Mouse (Mus musculus) hindbrain, embryonic 14.5 days (tissue): ENCODE measurements around the gene Gfy. TPM values are rescaled to one million over a fixed set of nuclear protein-coding genes. Genes with fewer than 3 reads are reported as not detected.

Experiments used
- ATAC-seq: fragments of 200-750 bp; cut with Nextera tagmentation; 2 replicates; pipeline ENCODE4 v1.8.0; 2017; ENCODE audit warnings: moderate number of reproducible peaks, mild to moderate bottlenecking, moderate TSS enrichment, moderate library complexity; ENCODE audit not compliant: low FRiP score
- DNase-seq: peaks from one replicate; pipeline ENCODE4 v3.0.0-alpha.2; 2015; ENCODE audit warnings: low spot score
- H3K27ac ChIP-seq: fragments of 300-500 bp; sonication (generic); 2 replicates; pipeline ENCODE4 v1.5.1; 2014; ENCODE audit warnings: mild to moderate bottlenecking, moderate library complexity
- H3K27me3 ChIP-seq: fragments of 300-500 bp; sonication (generic); 2 replicates; pipeline ENCODE4 v1.6.1; 2014; ENCODE audit warnings: mild to moderate bottlenecking, low read length, mixed read lengths; ENCODE audit not compliant: control insufficient read depth, insufficient read depth
- H3K36me3 ChIP-seq: fragments of 300-500 bp; sonication (generic); replicated peaks from 2 replicates; pipeline ENCODE4 v1.6.1; 2014; ENCODE audit not compliant: control insufficient read depth, insufficient read depth
- H3K4me1 ChIP-seq: fragments of 300-500 bp; sonication (generic); replicated peaks from 2 replicates; pipeline ENCODE4 v1.6.1; 2014; ENCODE audit warnings: antibody characterized with exemption, low read length, mixed read lengths; ENCODE audit not compliant: control insufficient read depth, insufficient read depth
- H3K4me2 ChIP-seq: fragments of 300-500 bp; sonication (generic); replicated peaks from 2 replicates; pipeline ENCODE4 v1.6.1; 2014; ENCODE audit warnings: mild to moderate bottlenecking, moderate library complexity
- H3K4me3 ChIP-seq: fragments of 300-500 bp; sonication (generic); replicated peaks from 2 replicates; pipeline ENCODE4 v1.5.1; 2014; ENCODE audit warnings: mild to moderate bottlenecking, low read length
- H3K9ac ChIP-seq: fragments of 300-500 bp; sonication (generic); 2 replicates; pipeline ENCODE4 v1.6.1; 2014
- H3K9me3 ChIP-seq: fragments of 300-500 bp; sonication (generic); 2 replicates; pipeline ENCODE4 v1.6.1; 2016; ENCODE audit warnings: low read length; ENCODE audit not compliant: control insufficient read depth
- WGBS: fragments of 180-500 bp; shearing (Covaris S2); extraction: QIAGEN DNeasy Blood & Tissue Kit; methylation state at CpG from one replicate; pipeline ENCODE4 v1.1.7; 2014; 5-methylcytosine and 5-hydroxymethylcytosine counted together
- polyA plus RNA-seq: library from polyadenylated mRNA; unstranded; fragments of >200 nt; fragmentation: Nextera tagmentation; extraction: Ambion mirVana; gene quantifications from 2 replicates; pipeline ENCODE4 v1.2.1, GENCODE M21; 2014

Gfy gene
- polyA plus RNA-seq, 1 experiment from 2014 or later = not detected

DNA sequence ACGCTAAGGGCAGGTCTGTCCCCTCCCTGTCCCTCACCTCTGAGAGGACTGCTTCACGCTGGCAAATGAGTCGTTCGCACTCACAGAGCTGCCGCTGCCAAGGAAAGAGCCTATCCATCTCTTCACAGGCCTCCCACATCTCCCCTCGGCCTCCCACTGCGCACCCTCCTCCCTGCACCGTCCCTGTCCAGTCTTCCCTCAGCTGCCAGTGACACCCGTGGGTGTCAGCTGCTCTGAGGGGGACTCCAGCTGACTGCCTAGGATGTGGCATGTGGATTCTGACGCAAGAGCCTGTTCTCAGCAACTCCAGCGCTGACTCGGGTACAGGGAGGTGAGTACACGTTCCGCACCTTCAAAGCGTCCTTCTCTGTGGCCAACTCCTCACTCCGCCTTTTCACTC lies 10.2 kb upstream of the Gfy start:
- Histone ChIP-seq H3K4me2 (no peak overlapping the region), H3K9me3 (no peaks in the 10 kb centered on the region), H3K9ac (no peak overlapping the region), H3K36me3 (no peaks in the 10 kb centered on the region), H3K4me1 (no peaks in the 10 kb centered on the region), H3K27ac (no peak overlapping the region), H3K27me3 (peaks cover 10% of the 10 kb centered on the region), H3K4me3 (no peak overlapping the region)
- 65% methylated on average over 16 of the region's 16 CpGs for WGBS
- DNase-seq = no peak
- no peak for ATAC-seq

DNA sequence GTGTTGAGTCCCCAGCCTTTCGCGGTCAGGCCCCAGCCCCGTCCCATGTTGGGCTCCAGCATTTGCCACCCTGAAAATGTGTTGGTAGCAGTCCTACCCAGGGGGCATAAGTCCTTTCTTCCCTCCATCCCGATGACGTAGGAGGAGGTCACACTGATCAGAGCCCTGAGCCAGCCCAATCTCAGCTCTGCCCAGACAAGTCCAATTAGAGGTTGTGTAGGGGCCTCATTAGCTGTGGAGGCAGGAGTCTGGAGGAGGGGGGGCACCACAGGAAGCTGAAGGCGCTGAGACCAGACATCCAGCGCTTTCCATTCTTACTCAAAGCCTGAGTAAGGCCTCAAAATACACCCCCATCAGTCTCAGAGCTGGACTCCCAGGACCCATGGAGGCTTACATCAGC lies 6.6 kb upstream of the Gfy start:
- 65% methylated on average over 7 of the region's 7 CpGs for WGBS
- Histone ChIP-seq H3K4me2 (no peak overlapping the region), H3K9ac (no peak overlapping the region), H3K27ac (no peak overlapping the region), H3K27me3 (peaks cover 47% of the 10 kb centered on the region), H3K9me3 (no peaks in the 10 kb centered on the region), H3K4me3 (no peak overlapping the region), H3K4me1 (peaks cover 4% of the 10 kb centered on the region), H3K36me3 (no peaks in the 10 kb centered on the region)
- DNase-seq (no peak), ATAC-seq (no peak)

DNA sequence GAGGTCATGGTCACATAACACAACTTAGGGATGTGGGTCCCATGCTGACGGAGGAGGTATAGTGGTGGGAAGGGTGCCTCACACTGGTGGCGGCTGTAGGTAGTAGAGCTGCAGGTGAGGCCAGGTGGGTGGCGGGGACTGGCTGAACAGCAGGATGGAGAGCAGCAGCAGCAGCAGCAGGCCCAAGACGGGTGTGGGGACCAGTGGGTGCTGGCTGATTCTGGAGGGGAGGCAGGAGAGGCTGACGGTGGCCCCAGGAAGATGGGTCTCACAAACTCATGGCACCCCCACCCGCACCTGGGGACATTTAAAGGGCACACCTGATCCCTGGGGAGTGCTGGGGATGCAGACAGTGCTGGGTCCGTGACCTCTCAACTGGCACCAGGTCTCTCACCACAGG lies 4.3 kb upstream of the Gfy start:
- 66% methylated on average over 6 of the region's 7 CpGs for WGBS
- no peaks in the 10 kb centered on the region for H3K36me3 ChIP-seq
- no peak overlapping the region for H3K27ac ChIP-seq
- peaks cover 64% of the 10 kb centered on the region for H3K27me3 ChIP-seq
- no peak overlapping the region for H3K4me3 ChIP-seq
- ATAC-seq (no peak), DNase-seq (no peak)
- no peak overlapping the region for H3K4me2 ChIP-seq
- peaks cover 4% of the 10 kb centered on the region for H3K4me1 ChIP-seq
- H3K9me3 ChIP-seq = no peaks in the 10 kb centered on the region
- no peak overlapping the region for H3K9ac ChIP-seq

DNA sequence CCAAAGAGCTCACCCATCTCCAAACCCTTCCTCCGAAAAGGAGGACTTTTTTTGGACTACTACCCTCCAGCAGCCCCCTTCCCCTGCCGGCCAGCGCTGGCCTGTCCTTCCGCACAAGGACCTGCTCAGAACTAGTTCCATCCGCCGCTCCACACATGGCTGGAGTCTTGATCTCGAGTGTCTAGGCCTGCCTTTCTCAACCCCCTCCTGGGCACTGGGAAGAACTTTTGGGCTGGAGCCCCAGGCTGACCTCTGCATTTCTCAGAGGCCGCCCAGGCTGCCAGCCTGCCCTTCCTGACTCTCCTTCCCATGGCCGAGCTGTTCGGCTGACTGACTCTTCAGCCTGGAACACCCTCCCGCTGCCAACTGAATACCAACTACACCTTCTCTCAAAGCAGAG lies 3.2 kb upstream of the Gfy start:
- no peaks in the 10 kb centered on the region for H3K9me3 ChIP-seq
- H3K4me3 ChIP-seq = peak overlapping the region; percentile 26
- no peak for DNase-seq
- 16% methylated on average over 11 of the region's 11 CpGs for WGBS
- ATAC-seq = no peak
- peaks cover 4% of the 10 kb centered on the region for H3K4me1 ChIP-seq
- H3K36me3 ChIP-seq = no peaks in the 10 kb centered on the region
- H3K27me3 ChIP-seq = peaks cover 75% of the 10 kb centered on the region
- 0 out of 2 replicates have a peak overlapping the region, but pooled peaks have one; percentile 18 for H3K9ac ChIP-seq
- no peak overlapping the region for H3K27ac ChIP-seq
- peak overlapping the region; percentile 56 for H3K4me2 ChIP-seq

DNA sequence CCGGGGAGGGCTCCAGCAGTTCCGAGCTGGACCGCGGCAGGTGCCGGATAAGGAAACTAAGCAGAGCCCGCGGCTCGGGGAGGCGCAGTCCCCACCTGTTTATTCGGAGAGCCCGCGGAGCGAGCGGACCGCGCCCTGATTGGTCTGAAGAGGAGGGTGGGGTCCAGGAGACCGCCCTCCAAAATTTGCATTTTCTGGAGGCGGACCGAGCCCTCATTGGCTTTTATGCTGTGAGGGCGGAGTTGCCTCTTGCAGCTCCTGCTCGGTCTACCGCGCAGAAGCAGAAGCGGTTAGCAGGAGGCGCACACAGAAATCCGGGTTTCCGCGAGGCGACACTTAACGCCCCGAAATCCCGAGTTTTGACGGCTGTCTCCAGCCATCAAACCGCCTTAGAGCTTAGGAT lies 2.8 kb upstream of the Gfy start:
- 1% methylated on average over 34 of the region's 34 CpGs for WGBS
- Histone ChIP-seq H3K4me2 (peak overlapping the region; percentile 56), H3K36me3 (no peaks in the 10 kb centered on the region), H3K27ac (no peak overlapping the region), H3K9me3 (no peaks in the 10 kb centered on the region), H3K4me1 (peaks cover 4% of the 10 kb centered on the region), H3K9ac (0 out of 2 replicates have a peak overlapping the region, but pooled peaks have one; percentile 18), H3K4me3 (peak overlapping the region; percentile 26), H3K27me3 (peaks cover 79% of the 10 kb centered on the region)
- DNase-seq (peak; percentile 74), ATAC-seq (peak; percentile 88)

DNA sequence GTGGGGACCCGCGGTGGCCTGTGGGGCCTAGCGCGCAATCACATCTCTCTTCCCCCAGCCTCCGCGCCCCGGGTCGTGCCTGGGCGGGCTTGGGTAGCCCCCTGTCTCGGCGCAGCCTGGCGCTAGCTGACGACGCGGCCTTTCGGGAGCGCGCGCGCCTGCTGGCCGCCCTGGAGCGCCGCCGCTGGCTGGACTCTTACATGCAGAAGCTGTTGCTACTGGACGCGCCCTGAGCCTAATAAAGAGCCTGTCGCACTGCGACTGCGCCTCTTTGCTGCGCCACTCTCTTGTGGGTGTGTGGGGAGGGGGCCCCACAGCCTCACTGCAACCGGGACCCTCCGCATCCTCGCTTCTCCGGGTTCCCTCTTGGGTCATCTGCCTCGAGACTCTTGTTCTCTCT lies 2.2 kb upstream of the Gfy start:
- no peak for DNase-seq
- H3K27me3 ChIP-seq = peaks cover 85% of the 10 kb centered on the region
- ATAC-seq = no peak
- peaks cover 4% of the 10 kb centered on the region for H3K4me1 ChIP-seq
- H3K4me2 ChIP-seq = peak overlapping the region; percentile 56
- WGBS = 3% methylated on average over 35 of the region's 35 CpGs
- H3K9me3 ChIP-seq = no peaks in the 10 kb centered on the region
- H3K4me3 ChIP-seq = peak overlapping the region; percentile 26
- no peaks in the 10 kb centered on the region for H3K36me3 ChIP-seq
- no peak overlapping the region for H3K9ac ChIP-seq
- no peak overlapping the region for H3K27ac ChIP-seq

DNA sequence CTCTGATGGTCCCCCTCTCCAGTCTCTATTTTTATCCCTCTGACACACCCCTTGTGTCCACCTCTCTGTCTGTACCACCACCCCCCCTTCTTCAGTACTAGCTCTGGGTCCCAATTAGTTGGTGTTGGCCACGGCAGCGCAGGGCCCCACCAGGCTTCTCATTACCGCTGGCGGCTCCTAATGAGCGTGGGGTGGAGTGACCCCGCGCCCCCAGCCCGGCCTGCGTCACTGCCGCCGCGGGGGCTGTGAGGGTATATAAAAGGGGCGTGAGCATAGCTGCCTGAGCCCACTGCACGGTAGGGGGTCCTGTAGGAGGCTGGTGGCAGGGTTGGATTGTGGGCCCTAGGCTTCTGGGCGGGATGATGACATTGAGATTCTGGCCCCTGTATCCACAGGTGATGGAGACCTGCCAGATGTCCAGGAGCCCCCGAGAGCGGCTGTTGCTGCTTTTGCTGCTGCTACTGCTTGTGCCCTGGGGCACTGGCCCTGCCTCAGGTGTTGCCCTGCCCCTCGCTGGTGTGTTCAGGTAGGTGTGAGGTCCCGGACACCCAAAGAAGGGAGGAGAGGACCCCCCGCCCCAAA lies 1.6 kb upstream of the Gfy start, which contains the start of gene Pth2:
Pth2 (plus strand) TSS at position 100 of the 582 bp plus-strand sequence.
- H3K27ac ChIP-seq = no peak within 1 kb of the TSS
- 21% methylated on average over 20 of the region's 20 CpGs for WGBS
- no peak within 1 kb of the TSS for H3K9ac ChIP-seq
- H3K27me3 ChIP-seq = peaks cover 91% of the 10 kb centered on the region
- peak within 1 kb of the TSS; percentile 56 for H3K4me2 ChIP-seq
- no peak for DNase-seq
- H3K4me3 ChIP-seq = peak within 1 kb of the TSS; percentile 26
- no peaks in the 10 kb centered on the region for H3K9me3 ChIP-seq
- ATAC-seq = no peak
- H3K4me1 ChIP-seq = peaks cover 9% of the 10 kb centered on the region
- H3K36me3 ChIP-seq = no peaks in the 10 kb centered on the region

DNA sequence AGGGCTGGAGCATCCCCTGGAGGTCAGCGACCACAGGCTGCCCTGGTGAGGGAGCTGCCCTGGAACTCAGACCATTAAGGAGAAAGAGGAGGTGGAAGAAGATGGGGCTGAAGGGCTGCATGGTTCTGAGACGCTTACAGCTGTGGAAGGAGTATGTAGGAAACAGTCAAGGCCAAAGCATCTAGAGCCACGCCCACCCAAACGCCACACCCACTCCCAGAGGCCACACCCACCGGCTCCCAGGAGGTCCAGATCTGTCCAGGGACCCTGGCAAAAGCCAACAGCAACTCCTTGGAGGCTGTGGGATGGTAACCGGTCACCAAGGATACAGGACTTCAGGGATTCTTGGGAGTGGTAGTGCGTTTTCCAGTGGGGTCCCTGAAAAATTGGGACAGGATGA lies 819 bp downstream of the Gfy start:
- 34% methylated on average over 7 of the region's 7 CpGs for WGBS
- H3K9me3 ChIP-seq = no peaks in the 10 kb centered on the region
- H3K4me1 ChIP-seq = peaks cover 13% of the 10 kb centered on the region
- no peak overlapping the region for H3K9ac ChIP-seq
- H3K36me3 ChIP-seq = no peaks in the 10 kb centered on the region
- H3K4me2 ChIP-seq = no peak overlapping the region
- H3K27me3 ChIP-seq = peaks cover 99% of the 10 kb centered on the region
- H3K4me3 ChIP-seq = no peak overlapping the region
- ATAC-seq (no peak), DNase-seq (no peak)
- H3K27ac ChIP-seq = no peak overlapping the region

DNA sequence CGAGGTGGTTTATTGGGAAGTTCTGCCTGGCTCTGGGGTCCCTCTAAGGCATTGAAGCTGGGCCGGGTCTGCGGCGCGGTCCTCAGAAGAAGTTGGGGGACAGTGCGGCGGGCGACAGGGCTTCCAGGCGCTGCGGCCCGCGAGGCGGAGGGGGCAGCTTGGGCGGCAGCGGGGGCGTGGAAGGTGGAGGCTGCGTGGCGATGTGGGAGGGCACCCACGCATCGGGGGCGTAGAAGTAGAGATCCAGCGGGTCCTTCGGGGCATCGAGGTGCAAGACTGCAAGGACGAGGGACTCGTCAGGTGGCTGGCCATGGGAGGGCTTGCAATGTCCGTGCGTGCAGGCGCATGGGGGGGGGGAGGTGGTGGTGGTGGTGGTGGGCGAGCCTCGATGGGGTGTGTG lies 3.0 kb downstream of the Gfy start:
- no peaks in the 10 kb centered on the region for H3K36me3 ChIP-seq
- peaks cover 9% of the 10 kb centered on the region; the same call in 1 of the 2 replicates for H3K4me1 ChIP-seq
- H3K9ac ChIP-seq = no peak overlapping the region
- no peak overlapping the region for H3K4me3 ChIP-seq
- H3K9me3 ChIP-seq = no peaks in the 10 kb centered on the region
- DNase-seq (no peak), ATAC-seq (no peak)
- 2% methylated on average over 30 of the region's 31 CpGs for WGBS
- no peak overlapping the region for H3K27ac ChIP-seq
- H3K4me2 ChIP-seq = peak overlapping the region; percentile 24
- peaks cover 87% of the 10 kb centered on the region for H3K27me3 ChIP-seq

DNA sequence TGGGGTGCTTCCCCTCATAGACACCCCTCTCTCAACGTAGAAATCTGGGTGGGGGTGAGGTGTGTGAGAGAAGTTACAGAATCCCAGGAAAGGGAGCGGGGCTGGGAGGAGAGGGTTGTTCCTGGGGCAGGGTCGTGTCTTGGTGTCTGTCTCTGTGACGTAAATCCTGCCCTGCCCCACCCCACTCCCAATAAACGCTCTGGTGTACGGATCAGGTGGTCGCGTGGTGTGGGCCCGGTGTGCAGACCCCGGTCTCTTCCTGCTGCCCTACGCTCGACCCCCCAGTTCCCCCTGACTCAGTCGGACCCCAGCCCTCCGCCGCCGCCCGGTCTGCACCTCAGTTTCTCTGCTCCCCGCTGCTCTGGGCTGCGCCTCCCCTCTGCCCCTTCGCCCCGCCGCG lies 3.4 kb downstream of the Gfy start:
- WGBS = under 1% methylated on average over 23 of the region's 23 CpGs
- no peak for DNase-seq
- H3K9ac ChIP-seq = no peak overlapping the region
- H3K9me3 ChIP-seq = no peaks in the 10 kb centered on the region
- no peaks in the 10 kb centered on the region for H3K36me3 ChIP-seq
- 0 out of 2 replicates have a peak, but pooled peaks cover 9% of the 10 kb centered on the region for H3K4me1 ChIP-seq
- no peak overlapping the region for H3K4me3 ChIP-seq
- ATAC-seq = no peak
- H3K4me2 ChIP-seq = peak overlapping the region; percentile 24
- peaks cover 83% of the 10 kb centered on the region for H3K27me3 ChIP-seq
- no peak overlapping the region for H3K27ac ChIP-seq
